14 mouse cellular contexts compared by ENCODE assay signal in genomic region chr15:100912676-100913266, GRCm38 (mm10). TPM values are rescaled to one million over a fixed set of nuclear protein-coding genes. Genes with fewer than 3 reads are reported as not detected.
"Had no signal": no experiment of that assay in that cellular context is flagged by ENCODE, and none has a peak within 500 bp of the region (broad histone marks: within the 10 kb centered on the region; RNA-seq: fewer than 3 reads in every experiment).

No protein-coding gene starts in this region.

- DNase-seq: kidney, postnatal 36 days; layer of hippocampus, adult 9-11 months; layer of hippocampus, postnatal 36 days; lung, embryonic 14.5 days; lung, postnatal 10 days; lung, postnatal 4 days; thymus, adult 18-20 months; thymus, postnatal 14 days had no signal

- H3K9ac ChIP-seq: limb, embryonic 15.5 days; liver, embryonic 12.5 days; lung, embryonic 14.5 days; midbrain, embryonic 15.5 days had no signal

- H3K27me3 ChIP-seq: limb, embryonic 15.5 days; midbrain, embryonic 15.5 days; neural tube, embryonic 12.5 days had no signal

- H3K4me3 ChIP-seq: limb, embryonic 15.5 days; liver, embryonic 12.5 days; midbrain, embryonic 10.5 days; midbrain, embryonic 15.5 days; neural tube, embryonic 12.5 days had no signal

- ATAC-seq: liver, embryonic 12.5 days; midbrain, embryonic 15.5 days had no signal

- H3K27ac ChIP-seq: limb, embryonic 15.5 days; liver, embryonic 12.5 days; midbrain, embryonic 10.5 days; midbrain, embryonic 15.5 days; neural tube, embryonic 12.5 days had no signal

- H3K9me3 ChIP-seq: limb, embryonic 15.5 days; midbrain, embryonic 15.5 days had no signal

- H3K4me2 ChIP-seq: limb, embryonic 15.5 days; liver, embryonic 12.5 days; lung, embryonic 14.5 days; midbrain, embryonic 15.5 days; neural tube, embryonic 12.5 days had no signal

- H3K36me3 ChIP-seq: limb, embryonic 15.5 days; liver, embryonic 12.5 days; midbrain, embryonic 10.5 days; midbrain, embryonic 15.5 days; neural tube, embryonic 12.5 days had no signal

- H3K4me1 ChIP-seq: liver, embryonic 12.5 days had no signal

RNA-seq across cellular contexts. Expression of gene Scn8a, which starts 43.1 kb away (rescaled TPM):
- total RNA-seq: monocyte, adult 5-6 weeks had no signal
